28 mouse cellular contexts compared by ENCODE assay signal in genomic region chr17:10734733-10735132, GRCm38 (mm10).
A peak's percentile ranks its signal among the peaks of the same experiment; 100 is the strongest.
DNase-seq lines count a peak whose midpoint lies in the region; ATAC-seq and TF ChIP-seq lines count a peak whose summit lies in the region.
"Had no signal": no experiment of that assay in that cellular context is flagged by ENCODE, and none has a peak within 500 bp of the region (broad histone marks: within the 10 kb centered on the region; RNA-seq: fewer than 3 reads in every experiment).

No protein-coding gene starts in this region.

- H3K27me3 ChIP-seq in forebrain, embryonic 10.5 days (ENCODE audit: poor library complexity, severe bottlenecking): no peaks in the 10 kb centered on the region
- no peaks in the 10 kb centered on the region for H3K27me3 ChIP-seq in forebrain, embryonic 11.5 days (ENCODE audit: control insufficient read depth, insufficient read depth, low read length)
- no peaks in the 10 kb centered on the region for H3K27me3 ChIP-seq in hindbrain, embryonic 15.5 days
- H3K27me3 ChIP-seq in hindbrain, postnatal 0 days (ENCODE audit: insufficient read depth, low read length): no peaks in the 10 kb centered on the region
- no peaks in the 10 kb centered on the region for H3K27me3 ChIP-seq in kidney, embryonic 16.5 days (ENCODE audit: insufficient read depth, low read length)
- H3K27me3 ChIP-seq: CH12.LX; forebrain, embryonic 13.5 days; hindbrain, embryonic 12.5 days; intestine, embryonic 15.5 days; liver, embryonic 15.5 days; lung, embryonic 15.5 days; midbrain, embryonic 15.5 days; neural tube, embryonic 15.5 days had no signal

- H3K9me3 ChIP-seq in forebrain, embryonic 10.5 days: no peaks in the 10 kb centered on the region
- no peaks in the 10 kb centered on the region for H3K9me3 ChIP-seq in forebrain, embryonic 11.5 days (ENCODE audit: control insufficient read depth, low read length)
- H3K9me3 ChIP-seq in hindbrain, embryonic 15.5 days: no peaks in the 10 kb centered on the region
- H3K9me3 ChIP-seq in hindbrain, postnatal 0 days (ENCODE audit: low read length): no peaks in the 10 kb centered on the region
- no peaks in the 10 kb centered on the region for H3K9me3 ChIP-seq in kidney, embryonic 16.5 days (ENCODE audit: low read length)
- H3K9me3 ChIP-seq: forebrain, embryonic 13.5 days; hindbrain, embryonic 12.5 days; intestine, embryonic 15.5 days; liver, embryonic 15.5 days; lung, embryonic 15.5 days; midbrain, embryonic 10.5 days; midbrain, embryonic 15.5 days; neural tube, embryonic 15.5 days had no signal

- H3K4me2 ChIP-seq in forebrain, embryonic 11.5 days (ENCODE audit: low read depth, low read length, severe bottlenecking): no peak overlapping the region
- no peak overlapping the region for H3K4me2 ChIP-seq in hindbrain, embryonic 15.5 days
- H3K4me2 ChIP-seq in hindbrain, postnatal 0 days (ENCODE audit: low read depth, low read length): no peak overlapping the region
- H3K4me2 ChIP-seq in kidney, embryonic 16.5 days (replicated peaks; ENCODE audit: low read depth, low read length): no peak overlapping the region
- H3K4me2 ChIP-seq: forebrain, embryonic 13.5 days; hindbrain, embryonic 12.5 days; intestine, embryonic 15.5 days; liver, embryonic 15.5 days; lung, embryonic 15.5 days; midbrain, embryonic 15.5 days; neural tube, embryonic 15.5 days had no signal

- peaks cover 46% of the 10 kb centered on the region for H3K4me1 ChIP-seq in forebrain, embryonic 10.5 days
- H3K4me1 ChIP-seq in forebrain, embryonic 11.5 days (replicated peaks; ENCODE audit: control insufficient read depth, insufficient read depth, low read length): peaks cover 5% of the 10 kb centered on the region; the same call in 1 of the 2 replicates
- H3K4me1 ChIP-seq in hindbrain, embryonic 15.5 days (replicated peaks): 0 out of 2 replicates have a peak, but pooled peaks cover 6% of the 10 kb centered on the region
- 0 out of 2 replicates have a peak, but pooled peaks cover 5% of the 10 kb centered on the region for H3K4me1 ChIP-seq in hindbrain, postnatal 0 days (ENCODE audit: insufficient read depth, low read length)
- H3K4me1 ChIP-seq in kidney, embryonic 16.5 days (ENCODE audit: insufficient read depth, low read length): peaks cover 6% of the 10 kb centered on the region; the same call in 1 of the 2 replicates
- H3K4me1 ChIP-seq: hindbrain, embryonic 12.5 days; intestine, embryonic 15.5 days; midbrain, embryonic 15.5 days had no signal

- no peak for TF ChIP-seq CTCF in hindbrain, postnatal 0 days (IDR thresholded peaks at IDR 0.05; ENCODE audit: low read depth)

- no peak overlapping the region for H3K4me3 ChIP-seq in forebrain, embryonic 10.5 days
- H3K4me3 ChIP-seq in forebrain, embryonic 11.5 days (ENCODE audit: low read depth, low read length): no peak overlapping the region
- no peak overlapping the region for H3K4me3 ChIP-seq in hindbrain, embryonic 15.5 days
- H3K4me3 ChIP-seq in hindbrain, postnatal 0 days (ENCODE audit: low read length): no peak overlapping the region
- no peak overlapping the region for H3K4me3 ChIP-seq in kidney, embryonic 16.5 days (ENCODE audit: low read length)
- H3K4me3 ChIP-seq: erythroblast, embryonic 14.5 days; forebrain, embryonic 13.5 days; hindbrain, embryonic 12.5 days; intestine, embryonic 15.5 days; liver, embryonic 15.5 days; lung, embryonic 15.5 days; midbrain, embryonic 10.5 days; midbrain, embryonic 15.5 days; neural tube, embryonic 15.5 days had no signal

- no peaks in the 10 kb centered on the region for H3K36me3 ChIP-seq in forebrain, embryonic 10.5 days (replicated peaks)
- H3K36me3 ChIP-seq in forebrain, embryonic 11.5 days (ENCODE audit: control insufficient read depth, insufficient read depth, low read length): no peaks in the 10 kb centered on the region
- no peaks in the 10 kb centered on the region for H3K36me3 ChIP-seq in hindbrain, embryonic 15.5 days
- no peaks in the 10 kb centered on the region for H3K36me3 ChIP-seq in hindbrain, postnatal 0 days (ENCODE audit: insufficient read depth, low read length)
- H3K36me3 ChIP-seq in kidney, embryonic 16.5 days (ENCODE audit: insufficient read depth, low read length): no peaks in the 10 kb centered on the region
- H3K36me3 ChIP-seq: hindbrain, embryonic 12.5 days; intestine, embryonic 15.5 days; liver, embryonic 15.5 days; lung, embryonic 15.5 days; midbrain, embryonic 10.5 days; midbrain, embryonic 15.5 days; neural tube, embryonic 15.5 days had no signal

- ATAC-seq in forebrain, embryonic 11.5 days (replicated peaks; ENCODE audit: low FRiP score): no peak
- no peak for ATAC-seq in hindbrain, embryonic 15.5 days (ENCODE audit: low FRiP score, low read depth)
- no peak for ATAC-seq in hindbrain, postnatal 0 days
- ATAC-seq in kidney, embryonic 16.5 days (ENCODE audit: low FRiP score, low TSS enrichment): no peak
- ATAC-seq: activated CD4-positive, CD25-positive, alpha-beta regulatory T cell, adult 4 months; forebrain, embryonic 13.5 days; intestine, embryonic 15.5 days; midbrain, embryonic 15.5 days had no signal

- 73% methylated on average over 6 of the region's 6 CpGs for WGBS in forebrain, embryonic 10.5 days
- WGBS in forebrain, embryonic 11.5 days: 55% methylated on average over 6 of the region's 6 CpGs
- 76% methylated on average over 6 of the region's 6 CpGs for WGBS in hindbrain, embryonic 15.5 days
- 72% methylated on average over 6 of the region's 6 CpGs for WGBS in hindbrain, postnatal 0 days
- WGBS in kidney, embryonic 16.5 days: 66% methylated on average over 6 of the region's 6 CpGs

- no peak for DNase-seq in forebrain, embryonic 10.5 days (ENCODE audit: extremely low spot score, low spot score)
- DNase-seq in forebrain, embryonic 11.5 days (ENCODE audit: low spot score): no peak
- no peak for DNase-seq in hindbrain, postnatal 0 days (ENCODE audit: low spot score)
- peak; percentile 32 for DNase-seq in kidney, postnatal 36 days
- DNase-seq in retina, embryonic 14.5 days (ENCODE audit: low spot score): peak; percentile 30
- DNase-seq in spleen, postnatal 14 days (ENCODE audit: low spot score in 2 of 2): no peak
- DNase-seq: adrenal gland, adult 2 months; adrenal gland, postnatal 36 days; cerebellum, adult 2 months; cerebellum, postnatal 14 days; layer of hippocampus, postnatal 36 days; left cerebral cortex, postnatal 4 days; right cerebral cortex, postnatal 4 days; thymus, adult 2 months; thymus, postnatal 36 days had no signal

- peak overlapping the region; percentile 72 for H3K27ac ChIP-seq in forebrain, embryonic 10.5 days
- H3K27ac ChIP-seq in forebrain, embryonic 11.5 days (ENCODE audit: low read depth, low read length): no peak overlapping the region
- peak overlapping the region; percentile 34; the same call in 1 of the 2 replicates for H3K27ac ChIP-seq in hindbrain, embryonic 15.5 days (replicated peaks)
- H3K27ac ChIP-seq in hindbrain, postnatal 0 days: no peak overlapping the region
- no peak overlapping the region for H3K27ac ChIP-seq in kidney, embryonic 16.5 days (ENCODE audit: low read length)
- H3K27ac ChIP-seq: forebrain, embryonic 13.5 days; hindbrain, embryonic 12.5 days; intestine, embryonic 15.5 days; liver, embryonic 15.5 days; lung, embryonic 15.5 days; midbrain, embryonic 10.5 days; midbrain, embryonic 15.5 days; neural tube, embryonic 15.5 days had no signal

- H3K9ac ChIP-seq in forebrain, embryonic 11.5 days (ENCODE audit: low read length): no peak overlapping the region
- H3K9ac ChIP-seq in hindbrain, embryonic 15.5 days: no peak overlapping the region
- H3K9ac ChIP-seq in hindbrain, postnatal 0 days (replicated peaks; ENCODE audit: low read length): no peak overlapping the region
- H3K9ac ChIP-seq in kidney, embryonic 16.5 days (replicated peaks; ENCODE audit: low read length): no peak overlapping the region
- H3K9ac ChIP-seq: forebrain, embryonic 13.5 days; hindbrain, embryonic 12.5 days; intestine, embryonic 15.5 days; liver, embryonic 15.5 days; lung, embryonic 15.5 days; midbrain, embryonic 15.5 days; neural tube, embryonic 15.5 days had no signal

Comparison
In these comparisons a context has a peak if more than half of its experiments do, and no peak if none do; other contexts are left out.
1. H3K27ac ChIP-seq: peak in forebrain, embryonic 10.5 days (single experiment) and hindbrain, embryonic 15.5 days (single experiment); none in forebrain, embryonic 11.5 days (single experiment), hindbrain, postnatal 0 days (single experiment) and kidney, embryonic 16.5 days (single experiment).
2. DNase-seq: peak in kidney, postnatal 36 days (2 of 2) and retina, embryonic 14.5 days (single experiment); none in forebrain, embryonic 10.5 days (single experiment), forebrain, embryonic 11.5 days (single experiment), hindbrain, postnatal 0 days (single experiment) and spleen, postnatal 14 days (0 of 2).